Mouse (Mus musculus) forebrain, embryonic 10.5 days (tissue): ENCODE results near the gene Tmem44. TPM values are rescaled to one million over a fixed set of nuclear protein-coding genes. Genes with fewer than 3 reads are reported as not detected.
"Not testable (repeated sequence)": the region's sequence is repeated elsewhere in the genome, so short reads cannot be mapped to it uniquely, and the experiment has no call there.

Experiments
- DNase-seq: peaks from one replicate; pipeline ENCODE4 v3.0.0-alpha.2; 2017; ENCODE audit warnings: low spot score; ENCODE audit errors: extremely low spot score
- H3K27ac ChIP-seq: fragments of 300-500 bp; sonication (generic); 2 replicates; pipeline ENCODE4 v1.5.1; 2016; ENCODE audit warnings: mild to moderate bottlenecking
- H3K27me3 ChIP-seq: fragments of 300-500 bp; sonication (generic); 2 replicates; pipeline ENCODE4 v1.6.1; 2016; ENCODE audit warnings: mild to moderate bottlenecking; ENCODE audit not compliant: poor library complexity, severe bottlenecking
- H3K36me3 ChIP-seq: fragments of 300-500 bp; sonication (generic); replicated peaks from 2 replicates; pipeline ENCODE4 v1.6.1; 2016; ENCODE audit warnings: mild to moderate bottlenecking, moderate library complexity
- H3K4me1 ChIP-seq: fragments of 300-500 bp; sonication (generic); 2 replicates; pipeline ENCODE4 v1.6.1; 2016
- H3K4me3 ChIP-seq: fragments of 300-500 bp; sonication (generic); 2 replicates; pipeline ENCODE4 v1.5.1; 2016; ENCODE audit warnings: mild to moderate bottlenecking, moderate library complexity
- H3K9me3 ChIP-seq: fragments of 300-500 bp; sonication (generic); 2 replicates; pipeline ENCODE4 v1.6.1; 2016; ENCODE audit warnings: mild to moderate bottlenecking, moderate library complexity
- WGBS: fragments of 180-500 bp; shearing (Covaris S2); methylation state at CpG from one replicate; pipeline ENCODE4 v1.1.7; 2016; 5-methylcytosine and 5-hydroxymethylcytosine counted together
- polyA plus RNA-seq: library from polyadenylated mRNA; unstranded; fragments of >200 nt; fragmentation: Nextera tagmentation; extraction: Ambion mirVana; gene quantifications from 2 replicates; pipeline ENCODE4 v1.2.1, GENCODE M21; 2016

The Tmem44 gene
- polyA plus RNA-seq, 1 experiment from 2014 or later, result 19.9 TPM

GRCm38 (mm10) chr16:30471912-30472311, 78.7 kb downstream of the Tmem44 start:
- H3K27me3 ChIP-seq, result 0 out of 2 replicates have a peak, but pooled peaks cover 6% of the 10 kb centered on the region
- no peak overlapping the region for H3K4me3 ChIP-seq
- H3K27ac ChIP-seq, result no peak overlapping the region
- H3K9me3 ChIP-seq, result peaks cover 11% of the 10 kb centered on the region; the same call in 1 of the 2 replicates
- peaks cover 18% of the 10 kb centered on the region for H3K4me1 ChIP-seq
- no peak for DNase-seq
- WGBS, result 91% methylated on average over 2 of the region's 2 CpGs
- no peaks in the 10 kb centered on the region for H3K36me3 ChIP-seq

GRCm38 (mm10) chr16:30468944-30469343, 81.7 kb downstream of the Tmem44 start:
- no peaks in the 10 kb centered on the region for H3K36me3 ChIP-seq
- H3K4me1 ChIP-seq, result no peaks in the 10 kb centered on the region
- WGBS, result 92% methylated on average over 6 of the region's 6 CpGs

GRCm38 (mm10) chr16:30465680-30466298, 84.9 kb downstream of the Tmem44 start:
- Histone ChIP-seq H3K9me3 (peaks cover 9% of the 10 kb centered on the region), H3K27ac (no peak overlapping the region), H3K4me1 (no peaks in the 10 kb centered on the region), H3K4me3 (no peak overlapping the region), H3K27me3 (no peaks in the 10 kb centered on the region), H3K36me3 (no peaks in the 10 kb centered on the region)
- DNase-seq, result no peak
- WGBS, result 73% methylated on average over 5 of the region's 5 CpGs

More at GRCm38 (mm10) chr16:30468944-30469343, 81.7 kb downstream of the Tmem44 start:
- no peak overlapping the region for H3K27ac ChIP-seq
- H3K27me3 ChIP-seq, result no peaks in the 10 kb centered on the region
- no peak overlapping the region for H3K4me3 ChIP-seq
- DNase-seq, result no peak
- H3K9me3 ChIP-seq, result peaks cover 11% of the 10 kb centered on the region; the same call in 1 of the 2 replicates

- 90% methylated on average over 3 of the region's 3 CpGs for WGBS
- H3K27me3 ChIP-seq, H3K4me1 ChIP-seq, H3K27ac ChIP-seq, DNase-seq, H3K36me3 ChIP-seq, H3K9me3 ChIP-seq, H3K4me3 ChIP-seq: not testable (repeated sequence)
These were observed 85.9 kb downstream of the Tmem44 start for GRCm38 (mm10) chr16:30464742-30465141.

Other genes with a start within 250 kb of the Tmem44 start
- gene Gp5, start 240.1 kb downstream of the Tmem44 start, polyA plus RNA-seq, result 1.4 and 1.5 TPM in 2 replicates
- gene Atp13a3, start 144.9 kb downstream of the Tmem44 start, polyA plus RNA-seq, result 9.9 and 10.5 TPM in 2 replicates
- 86.6 and 87.4 TPM in 2 replicates for gene Lsg1, start 36.8 kb upstream of the Tmem44 start, polyA plus RNA-seq
- gene Fam43a, start 48.9 kb upstream of the Tmem44 start, polyA plus RNA-seq, result 13.8 and 14.7 TPM in 2 replicates